Mouse (Mus musculus) heart, postnatal 4 days (tissue): Measurements from ENCODE around the gene Fmnl1. TPM values are rescaled to one million over a fixed set of nuclear protein-coding genes. Genes with fewer than 3 reads are reported as not detected.

Source experiments
- DNase-seq: peaks from one replicate; pipeline ENCODE4 v3.0.0; 2021
- total RNA-seq, 2 experiments: library from RNA; stranded (reverse); gene quantifications; 2 replicates each; pipeline ENCODE4 v1.2.3; 2021

The Fmnl1 gene
- 1 to 10 TPM; 7.4 to 8.6 TPM for total RNA-seq

- peak; percentile 43 for DNase-seq
Measured at GRCm38 (mm10) chr11:103170494-103171285, at the start of gene Fmnl1. Fmnl1 (plus strand) TSS chr11:103171107.

GRCm38 (mm10) chr11:103131701-103132575 lies 39.0 kb upstream of the Fmnl1 start, which contains the start of gene Hexim2:
Hexim2 (plus strand) TSS chr11:103132429.
- peak; percentile 75 for DNase-seq

GRCm38 (mm10) chr11:103132576-103133455 lies 38.1 kb upstream of the Fmnl1 start:
- DNase-seq, result peak; percentile 100

- DNase-seq, result no peak
Measured at GRCm38 (mm10) chr11:103133456-103134185, 37.3 kb upstream of the Fmnl1 start.

- DNase-seq, result no peak
Measured at GRCm38 (mm10) chr11:103134221-103134620, 36.7 kb upstream of the Fmnl1 start.

GRCm38 (mm10) chr11:103136039-103136577 lies 34.8 kb upstream of the Fmnl1 start:
- no peak for DNase-seq

GRCm38 (mm10) chr11:103139951-103140762 lies 30.8 kb upstream of the Fmnl1 start:
- no peak for DNase-seq

GRCm38 (mm10) chr11:103140763-103141100 lies 30.2 kb upstream of the Fmnl1 start:
- DNase-seq, result peak; percentile 33

GRCm38 (mm10) chr11:103141101-103141943 lies 29.6 kb upstream of the Fmnl1 start:
- peak; percentile 80 for DNase-seq

- DNase-seq, result peak; percentile 30
Measured at GRCm38 (mm10) chr11:103141944-103142255, 29.0 kb upstream of the Fmnl1 start.

- peak; percentile 66 for DNase-seq
Measured at GRCm38 (mm10) chr11:103142441-103143182, 28.3 kb upstream of the Fmnl1 start.

- no peak for DNase-seq
Measured at GRCm38 (mm10) chr11:103144309-103145285, 26.3 kb upstream of the Fmnl1 start.

- no peak for DNase-seq
Measured at GRCm38 (mm10) chr11:103146386-103146785, 24.5 kb upstream of the Fmnl1 start.

- no peak for DNase-seq
Measured at GRCm38 (mm10) chr11:103147766-103148165, 23.1 kb upstream of the Fmnl1 start.

- no peak for DNase-seq
Measured at GRCm38 (mm10) chr11:103149771-103150170, 21.1 kb upstream of the Fmnl1 start.

- peak; percentile 99 for DNase-seq
Measured at GRCm38 (mm10) chr11:103158621-103159478, 12.1 kb upstream of the Fmnl1 start.

GRCm38 (mm10) chr11:103160738-103161137 lies 10.2 kb upstream of the Fmnl1 start:
- no peak for DNase-seq
